Mouse (Mus musculus) small intestine, adult 2 months (tissue): Measurements from ENCODE around the gene Fis1. TPM values are rescaled to one million over a fixed set of nuclear protein-coding genes. Genes with fewer than 3 reads are reported as not detected.
"Not testable (repeated sequence)": the region's sequence is repeated elsewhere in the genome, so short reads cannot be mapped to it uniquely, and the experiment has no call there.

ENCODE experiments used
- H3K27ac ChIP-seq: fragments of 200-500 bp; 2 replicates; pipeline ENCODE4 v1.5.1; 2012; ENCODE audit warnings: low read depth, low read length, control low read depth, inconsistent platforms; ENCODE audit not compliant: insufficient read depth
- H3K27me3 ChIP-seq: fragments of 200-500 bp; 2 replicates; pipeline ENCODE4 v1.6.1; 2012; ENCODE audit warnings: mild to moderate bottlenecking, moderate library complexity, low read length, inconsistent platforms; ENCODE audit not compliant: control insufficient read depth, insufficient read depth
- H3K36me3 ChIP-seq: fragments of 200-500 bp; 2 replicates; pipeline ENCODE4 v1.6.1; 2012; ENCODE audit warnings: mild to moderate bottlenecking, low read length, control low read depth, inconsistent platforms; ENCODE audit not compliant: control insufficient read depth, insufficient read depth
- H3K4me1 ChIP-seq: fragments of 200-500 bp; 2 replicates; pipeline ENCODE4 v1.6.1; 2012; ENCODE audit warnings: low read length, inconsistent platforms, mixed read lengths; ENCODE audit not compliant: control insufficient read depth, insufficient read depth, insufficient read length
- H3K4me3 ChIP-seq: fragments of 200-500 bp; 2 replicates; pipeline ENCODE4 v1.5.1; 2012; ENCODE audit warnings: low read depth, mild to moderate bottlenecking, control low read depth, inconsistent platforms, low read length, moderate library complexity
- CTCF ChIP-seq: fragments of 200-500 bp; IDR thresholded peaks from 2 replicates; pipeline ENCODE4 v1.5.1; 2012; ENCODE audit warnings: low read depth, mild to moderate bottlenecking, control low read depth, inconsistent platforms, low read length, moderate library complexity, mixed read lengths; ENCODE audit not compliant: insufficient replicate concordance, insufficient read length; ENCODE audit errors: extremely low read depth
- POLR2A ChIP-seq: fragments of 200-500 bp; IDR thresholded peaks from 2 replicates; pipeline ENCODE4 v1.6.1; 2012; ENCODE audit warnings: low read depth, mild to moderate bottlenecking, control low read depth, inconsistent platforms, low read length, moderate library complexity
- WGBS: fragments of 180-500 bp; shearing (Covaris S2); methylation state at CpG from one replicate; pipeline ENCODE4 v1.1.7; 2018; 5-methylcytosine and 5-hydroxymethylcytosine counted together
- polyA plus RNA-seq: library from polyadenylated mRNA; depleted of rRNA; stranded (reverse); fragments of >200 nt; gene quantifications from 2 replicates; pipeline ENCODE4 v1.2.3, GENCODE M21; 2012

Fis1 gene
- polyA plus RNA-seq, 1 experiment = 261 TPM

- H3K27ac ChIP-seq = no peak overlapping the region
- no peaks in the 10 kb centered on the region for H3K4me1 ChIP-seq
- no peaks in the 10 kb centered on the region for H3K27me3 ChIP-seq
- TF ChIP-seq CTCF (no peak), POLR2A (no peak)
- no peaks in the 10 kb centered on the region for H3K36me3 ChIP-seq
- 88% methylated on average over 12 of the region's 12 CpGs for WGBS
- H3K4me3 ChIP-seq = no peak overlapping the region
Measured at GRCm38 (mm10) chr5:136940845-136941560, 12.1 kb upstream of the Fis1 start.

- Histone ChIP-seq H3K36me3 (no peaks in the 10 kb centered on the region), H3K27ac (no peak overlapping the region), H3K27me3 (no peaks in the 10 kb centered on the region), H3K4me1 (no peaks in the 10 kb centered on the region), H3K4me3 (no peak overlapping the region)
- WGBS = 70% methylated on average over 3 of the region's 3 CpGs
- TF ChIP-seq POLR2A (no peak), CTCF (no peak)
Measured at GRCm38 (mm10) chr5:136942781-136943180, 10.3 kb upstream of the Fis1 start.

- 89% methylated on average over 2 of the region's 2 CpGs for WGBS
- Histone ChIP-seq H3K27me3 (no peaks in the 10 kb centered on the region), H3K36me3 (no peaks in the 10 kb centered on the region), H3K4me3 (no peak overlapping the region), H3K27ac (no peak overlapping the region), H3K4me1 (no peaks in the 10 kb centered on the region)
- TF ChIP-seq POLR2A (no peak), CTCF (no peak)
Measured at GRCm38 (mm10) chr5:136943382-136943781, 9.7 kb upstream of the Fis1 start.

GRCm38 (mm10) chr5:136945084-136945483, 8.0 kb upstream of the Fis1 start:
- WGBS = 79% methylated on average over 12 of the region's 12 CpGs
- no peak overlapping the region for H3K27ac ChIP-seq
- H3K27me3 ChIP-seq = no peaks in the 10 kb centered on the region
- TF ChIP-seq POLR2A (no peak), CTCF (no peak)
- no peaks in the 10 kb centered on the region for H3K36me3 ChIP-seq
- H3K4me1 ChIP-seq = no peaks in the 10 kb centered on the region
- H3K4me3 ChIP-seq = no peak overlapping the region

GRCm38 (mm10) chr5:136947874-136948273, 5.2 kb upstream of the Fis1 start:
- Histone ChIP-seq H3K36me3 (no peaks in the 10 kb centered on the region), H3K4me1 (no peaks in the 10 kb centered on the region), H3K27ac (no peak overlapping the region), H3K4me3 (no peak overlapping the region), H3K27me3 (no peaks in the 10 kb centered on the region)
- TF ChIP-seq POLR2A = no peak
- no peak for TF ChIP-seq CTCF

GRCm38 (mm10) chr5:136949551-136950336, 3.3 kb upstream of the Fis1 start:
- H3K27me3 ChIP-seq, H3K4me3 ChIP-seq, H3K27ac ChIP-seq, H3K36me3 ChIP-seq, H3K4me1 ChIP-seq: not testable (repeated sequence)
- WGBS = 74% methylated on average over 14 of the region's 14 CpGs

- TF ChIP-seq CTCF (no peak), POLR2A (no peak)
- H3K27ac ChIP-seq = no peak overlapping the region
- no peaks in the 10 kb centered on the region for H3K27me3 ChIP-seq
- no peaks in the 10 kb centered on the region for H3K36me3 ChIP-seq
- H3K4me1 ChIP-seq = peaks cover 8% of the 10 kb centered on the region; the same call in 1 of the 2 replicates
- 94% methylated on average over 6 of the region's 6 CpGs for WGBS
- no peak overlapping the region for H3K4me3 ChIP-seq
Measured at GRCm38 (mm10) chr5:136950521-136950920, 2.6 kb upstream of the Fis1 start.
